Comparison of ENCODE assay signal across 19 mouse cellular contexts in genomic region chr8:120591587-120592292, GRCm38 (mm10). TPM values are rescaled to one million over a fixed set of nuclear protein-coding genes. Genes with fewer than 3 reads are reported as not detected.
DNase-seq lines count a peak whose midpoint lies in the region; ATAC-seq and TF ChIP-seq lines count a peak whose summit lies in the region.
"Had no signal": no experiment of that assay in that cellular context is flagged by ENCODE, and none has a peak within 500 bp of the region (broad histone marks: within the 10 kb centered on the region; RNA-seq: fewer than 3 reads in every experiment).

No protein-coding gene starts in this region.

- no peaks in the 10 kb centered on the region for H3K27me3 ChIP-seq in forebrain, embryonic 14.5 days (replicated peaks; ENCODE audit: control insufficient read depth, insufficient read depth, low read length)
- no peaks in the 10 kb centered on the region for H3K27me3 ChIP-seq in forebrain, embryonic 11.5 days (ENCODE audit: control insufficient read depth, insufficient read depth, low read length)
- no peaks in the 10 kb centered on the region for H3K27me3 ChIP-seq in liver, adult 2 months (ENCODE audit: control insufficient read depth, insufficient read depth, low read length)
- no peaks in the 10 kb centered on the region for H3K27me3 ChIP-seq in forebrain, postnatal 0 days (ENCODE audit: insufficient read depth, low read length)
- no peaks in the 10 kb centered on the region for H3K27me3 ChIP-seq in liver, embryonic 15.5 days
- H3K27me3 ChIP-seq: intestine, embryonic 15.5 days; liver, embryonic 13.5 days; neural tube, embryonic 13.5 days had no signal

- peak overlapping the region; percentile 65 for H3K27ac ChIP-seq in forebrain, embryonic 14.5 days (ENCODE audit: low read depth, low read length)
- no peak overlapping the region for H3K27ac ChIP-seq in forebrain, embryonic 11.5 days (ENCODE audit: low read depth, low read length)
- no peak overlapping the region for H3K27ac ChIP-seq in liver, adult 2 months (replicated peaks; ENCODE audit: insufficient read depth, low read depth, low read length)
- H3K27ac ChIP-seq in forebrain, postnatal 0 days (ENCODE audit: low read depth, low read length): peak overlapping the region; percentile 54; the same call in 1 of the 2 replicates
- H3K27ac ChIP-seq in liver, embryonic 15.5 days (replicated peaks): 0 out of 2 replicates have a peak overlapping the region, but pooled peaks have one; percentile 29
- H3K27ac ChIP-seq: heart, adult 2 months; hindbrain, embryonic 14.5 days; intestine, embryonic 15.5 days; liver, embryonic 13.5 days; macrophage; midbrain, embryonic 12.5 days; neural tube, embryonic 13.5 days had no signal

- no peak overlapping the region for H3K9ac ChIP-seq in forebrain, embryonic 14.5 days (ENCODE audit: low read length)
- H3K9ac ChIP-seq in forebrain, embryonic 11.5 days (ENCODE audit: low read length): no peak overlapping the region
- no peak overlapping the region for H3K9ac ChIP-seq in liver, adult 2 months (ENCODE audit: low read depth, low read length)
- H3K9ac ChIP-seq in forebrain, postnatal 0 days: no peak overlapping the region; the same call in 1 of the 2 replicates
- no peak overlapping the region for H3K9ac ChIP-seq in liver, embryonic 15.5 days
- H3K9ac ChIP-seq: hindbrain, embryonic 14.5 days; intestine, embryonic 15.5 days; liver, embryonic 13.5 days; midbrain, embryonic 12.5 days; neural tube, embryonic 13.5 days had no signal

- DNase-seq in forebrain, embryonic 14.5 days (ENCODE audit: low spot score): peak; percentile 73
- DNase-seq in forebrain, embryonic 11.5 days (ENCODE audit: low spot score): no peak
- peak; percentile 15 for DNase-seq in liver, adult 2 months (ENCODE audit: extremely low read depth, low read depth, low spot score)
- DNase-seq in liver: no peak
- peak; percentile 74 for DNase-seq in forebrain, postnatal 0 days
- no peak for DNase-seq in kidney, postnatal 10 days
- DNase-seq in thymus, postnatal 25 days: no peak
- DNase-seq: adrenal gland, postnatal 36 days; heart, adult 2 months; heart, postnatal 14 days; liver, embryonic 13.5 days; right cerebral cortex, postnatal 25 days; thymus, postnatal 4 days had no signal

- no peak overlapping the region for H3K4me2 ChIP-seq in forebrain, embryonic 14.5 days (ENCODE audit: low read length)
- H3K4me2 ChIP-seq in forebrain, embryonic 11.5 days (ENCODE audit: low read depth, low read length, severe bottlenecking): no peak overlapping the region
- H3K4me2 ChIP-seq in forebrain, postnatal 0 days (ENCODE audit: low read depth): no peak overlapping the region
- 0 out of 2 replicates have a peak overlapping the region, but pooled peaks have one; percentile 1 for H3K4me2 ChIP-seq in liver, embryonic 15.5 days
- H3K4me2 ChIP-seq: hindbrain, embryonic 14.5 days; intestine, embryonic 15.5 days; liver, embryonic 13.5 days; midbrain, embryonic 12.5 days; neural tube, embryonic 13.5 days had no signal

- ATAC-seq in forebrain, embryonic 14.5 days: no peak
- no peak for ATAC-seq in forebrain, embryonic 11.5 days (replicated peaks; ENCODE audit: low FRiP score)
- ATAC-seq in forebrain, postnatal 0 days: no peak
- ATAC-seq in liver, embryonic 15.5 days (ENCODE audit: insufficient read depth): no peak
- ATAC-seq: intestine, embryonic 15.5 days had no signal

- no peak for TF ChIP-seq CTCF in liver, adult 2 months (IDR thresholded peaks at IDR 0.05; ENCODE audit: low read depth, low read length)
- no peak for TF ChIP-seq CTCF in forebrain, postnatal 0 days (IDR thresholded peaks at IDR 0.05; ENCODE audit: low read depth)

- no peaks in the 10 kb centered on the region for H3K79me2 ChIP-seq in liver, adult 2 months (ENCODE audit: control insufficient read depth, insufficient read depth, low read length)

- no peak for TF ChIP-seq POLR2A in liver, adult 2 months (IDR thresholded peaks at IDR 0.05; ENCODE audit: extremely low read depth, insufficient read depth, low read length)

- H3K9me3 ChIP-seq in forebrain, embryonic 14.5 days (replicated peaks; ENCODE audit: control insufficient read depth, low read length): no peaks in the 10 kb centered on the region
- H3K9me3 ChIP-seq in forebrain, embryonic 11.5 days (ENCODE audit: control insufficient read depth, low read length): no peaks in the 10 kb centered on the region
- H3K9me3 ChIP-seq in forebrain, postnatal 0 days (ENCODE audit: low read length): no peaks in the 10 kb centered on the region
- H3K9me3 ChIP-seq in liver, embryonic 15.5 days (replicated peaks): no peaks in the 10 kb centered on the region
- H3K9me3 ChIP-seq: intestine, embryonic 15.5 days; midbrain, embryonic 12.5 days; neural tube, embryonic 13.5 days had no signal

- no peaks in the 10 kb centered on the region for H3K36me3 ChIP-seq in forebrain, embryonic 14.5 days (ENCODE audit: control insufficient read depth, insufficient read depth, low read length)
- H3K36me3 ChIP-seq in forebrain, embryonic 11.5 days (ENCODE audit: control insufficient read depth, insufficient read depth, low read length): no peaks in the 10 kb centered on the region
- H3K36me3 ChIP-seq in liver, adult 2 months (ENCODE audit: control insufficient read depth, insufficient read depth, low read length): no peaks in the 10 kb centered on the region
- no peaks in the 10 kb centered on the region for H3K36me3 ChIP-seq in forebrain, postnatal 0 days (ENCODE audit: insufficient read depth)
- H3K36me3 ChIP-seq in liver, embryonic 15.5 days (replicated peaks): no peaks in the 10 kb centered on the region; the same call in none of the 2 replicates
- H3K36me3 ChIP-seq: intestine, embryonic 15.5 days; neural tube, embryonic 13.5 days had no signal

- H3K4me1 ChIP-seq in forebrain, embryonic 14.5 days (ENCODE audit: control insufficient read depth, insufficient read depth, low read length): peaks cover 10% of the 10 kb centered on the region; the same call in 1 of the 2 replicates
- peaks cover 10% of the 10 kb centered on the region for H3K4me1 ChIP-seq in forebrain, embryonic 11.5 days (replicated peaks; ENCODE audit: control insufficient read depth, insufficient read depth, low read length)
- 0 out of 2 replicates have a peak, but pooled peaks cover 1% of the 10 kb centered on the region for H3K4me1 ChIP-seq in liver, adult 2 months (ENCODE audit: control insufficient read depth, insufficient read depth, low read length)
- H3K4me1 ChIP-seq in forebrain, postnatal 0 days (ENCODE audit: insufficient read depth): peaks cover 11% of the 10 kb centered on the region; the same call in 1 of the 2 replicates
- peaks cover 32% of the 10 kb centered on the region for H3K4me1 ChIP-seq in liver, embryonic 15.5 days (replicated peaks)

- WGBS in forebrain, embryonic 14.5 days: 67% methylated on average over 10 of the region's 10 CpGs
- WGBS in forebrain, embryonic 11.5 days: 81% methylated on average over 10 of the region's 10 CpGs
- WGBS in liver, adult 2 months: 22% methylated on average over 10 of the region's 10 CpGs
- 49% methylated on average over 10 of the region's 10 CpGs for whole genome bisulfite sequencing in forebrain, postnatal 0 days
- 50% methylated on average over 10 of the region's 10 CpGs for WGBS in liver, embryonic 15.5 days (ENCODE audit: insufficient replicate concordance)

- no peak overlapping the region for H3K4me3 ChIP-seq in forebrain, embryonic 14.5 days (ENCODE audit: low read depth, low read length)
- no peak overlapping the region for H3K4me3 ChIP-seq in forebrain, embryonic 11.5 days (ENCODE audit: low read depth, low read length)
- H3K4me3 ChIP-seq in liver, adult 2 months (ENCODE audit: insufficient read depth, low read depth, low read length): no peak overlapping the region
- H3K4me3 ChIP-seq in forebrain, postnatal 0 days (ENCODE audit: low read depth, low read length): no peak overlapping the region
- H3K4me3 ChIP-seq in liver, embryonic 15.5 days (replicated peaks): no peak overlapping the region
- H3K4me3 ChIP-seq: heart, adult 2 months; intestine, embryonic 15.5 days; liver, embryonic 13.5 days; midbrain, embryonic 12.5 days; neural tube, embryonic 13.5 days had no signal

RNA-seq across cellular contexts. Expression of gene Gins2, which starts 2.6 kb away (rescaled TPM):
- polyA plus RNA-seq in forebrain, embryonic 14.5 days (2014; fragmentation: Nextera tagmentation; extraction: Ambion mirVana): 33.4 and 44.1 TPM in 2 replicates
- 105 and 115 TPM in 2 replicates for polyA plus RNA-seq in forebrain, embryonic 11.5 days (2014; fragmentation: Nextera tagmentation; extraction: Ambion mirVana)
- 0.37 and 2.3 TPM in 2 replicates for total RNA-seq in liver, adult 2 months (2014; rRNA removed)
- polyA plus RNA-seq in liver, adult 2 months (2012; rRNA removed): 1.9 TPM in 2 replicates
- 2.6 and 5.3 TPM in 2 replicates for total RNA-seq in forebrain, postnatal 0 days (2014; rRNA removed)
- polyA plus RNA-seq in forebrain, postnatal 0 days (2015; fragmentation: Nextera tagmentation; extraction: Ambion mirVana): 9.6 and 10.7 TPM in 2 replicates
- 50.1 and 52.3 TPM in 2 replicates for polyA plus RNA-seq in liver, embryonic 15.5 days (2015; fragmentation: Nextera tagmentation; extraction: Ambion mirVana)

RNA-seq across cellular contexts. Expression of gene 1190005I06Rik, which starts 55.7 kb away (rescaled TPM):
- polyA plus RNA-seq in forebrain, embryonic 14.5 days (2014; fragmentation: Nextera tagmentation; extraction: Ambion mirVana): 7.1 and 8.3 TPM in 2 replicates
- polyA plus RNA-seq in forebrain, embryonic 11.5 days (2014; fragmentation: Nextera tagmentation; extraction: Ambion mirVana): 1.6 and 2.3 TPM in 2 replicates
- 12.0 and 21.2 TPM in 2 replicates for total RNA-seq in liver, adult 2 months (2014; rRNA removed)
- 11.9 and 15.3 TPM in 2 replicates for polyA plus RNA-seq in liver, adult 2 months (2012; rRNA removed)
- total RNA-seq in forebrain, postnatal 0 days (2014; rRNA removed): 18.5 and 25.9 TPM in 2 replicates
- 21.7 and 22.7 TPM in 2 replicates for polyA plus RNA-seq in forebrain, postnatal 0 days (2015; fragmentation: Nextera tagmentation; extraction: Ambion mirVana)
- polyA plus RNA-seq in liver, embryonic 15.5 days (2015; fragmentation: Nextera tagmentation; extraction: Ambion mirVana): 0.92 and 1.2 TPM in 2 replicates

Comparison
In these comparisons a context has a peak if more than half of its experiments do, and no peak if none do; other contexts are left out.
1. DNase-seq: peak in forebrain, embryonic 14.5 days (single experiment), liver, adult 2 months (single experiment) and forebrain, postnatal 0 days (single experiment); none in forebrain, embryonic 11.5 days (single experiment), liver (single experiment), kidney, postnatal 10 days (single experiment) and thymus, postnatal 25 days (single experiment).
2. H3K27ac ChIP-seq: peak in forebrain, embryonic 14.5 days (single experiment), forebrain, postnatal 0 days (single experiment) and liver, embryonic 15.5 days (single experiment); none in forebrain, embryonic 11.5 days (single experiment) and liver, adult 2 months (single experiment).